Mouse (Mus musculus) kidney, embryonic 15.5 days (tissue): Measurements from ENCODE around the gene Gm20661. TPM values are rescaled to one million over a fixed set of nuclear protein-coding genes. Genes with fewer than 3 reads are reported as not detected.
A peak's percentile ranks its signal among the peaks of the same experiment; 100 is the strongest.

ENCODE experiments used
- ATAC-seq: fragments of 200-750 bp; cut with Nextera tagmentation; replicated peaks from 2 replicates; pipeline ENCODE4 v1.8.0; 2017; ENCODE audit warnings: moderate TSS enrichment; ENCODE audit not compliant: low FRiP score
- H3K27ac ChIP-seq: fragments of 300-500 bp; sonication (generic); 2 replicates; pipeline ENCODE4 v1.5.1; 2015; ENCODE audit warnings: mild to moderate bottlenecking, inconsistent platforms
- H3K27me3 ChIP-seq: fragments of 300-500 bp; sonication (generic); 2 replicates; pipeline ENCODE4 v1.6.1; 2015; ENCODE audit warnings: inconsistent platforms
- H3K36me3 ChIP-seq: fragments of 300-500 bp; sonication (generic); 2 replicates; pipeline ENCODE4 v1.6.1; 2015; ENCODE audit warnings: inconsistent platforms
- H3K4me1 ChIP-seq: fragments of 300-500 bp; sonication (generic); 2 replicates; pipeline ENCODE4 v1.6.1; 2015; ENCODE audit warnings: inconsistent platforms
- H3K4me2 ChIP-seq: fragments of 300-500 bp; sonication (generic); 2 replicates; pipeline ENCODE4 v1.6.1; 2015; ENCODE audit warnings: moderate library complexity, mild to moderate bottlenecking, inconsistent platforms
- H3K4me3 ChIP-seq: fragments of 300-500 bp; sonication (generic); replicated peaks from 2 replicates; pipeline ENCODE4 v1.5.1; 2015; ENCODE audit warnings: mild to moderate bottlenecking, inconsistent platforms
- H3K9ac ChIP-seq: fragments of 300-500 bp; sonication (generic); 2 replicates; pipeline ENCODE4 v1.6.1; 2015; ENCODE audit warnings: mild to moderate bottlenecking, inconsistent platforms
- H3K9me3 ChIP-seq: fragments of 300-500 bp; sonication (generic); replicated peaks from 2 replicates; pipeline ENCODE4 v1.6.1; 2016; ENCODE audit warnings: inconsistent platforms
- WGBS: fragments of 180-500 bp; shearing (Covaris S2); methylation state at CpG from one replicate; pipeline ENCODE4 v1.1.7; 2015; ENCODE audit warnings: mixed read lengths; 5-methylcytosine and 5-hydroxymethylcytosine counted together
- polyA plus RNA-seq: library from polyadenylated mRNA; unstranded; fragments of >200 nt; fragmentation: Nextera tagmentation; extraction: Ambion mirVana; gene quantifications from 2 replicates; pipeline ENCODE4 v1.2.1, GENCODE M21; 2015

The Gm20661 gene
- polyA plus RNA-seq, 1 experiment from 2014 or later = 6.2 TPM

DNA sequence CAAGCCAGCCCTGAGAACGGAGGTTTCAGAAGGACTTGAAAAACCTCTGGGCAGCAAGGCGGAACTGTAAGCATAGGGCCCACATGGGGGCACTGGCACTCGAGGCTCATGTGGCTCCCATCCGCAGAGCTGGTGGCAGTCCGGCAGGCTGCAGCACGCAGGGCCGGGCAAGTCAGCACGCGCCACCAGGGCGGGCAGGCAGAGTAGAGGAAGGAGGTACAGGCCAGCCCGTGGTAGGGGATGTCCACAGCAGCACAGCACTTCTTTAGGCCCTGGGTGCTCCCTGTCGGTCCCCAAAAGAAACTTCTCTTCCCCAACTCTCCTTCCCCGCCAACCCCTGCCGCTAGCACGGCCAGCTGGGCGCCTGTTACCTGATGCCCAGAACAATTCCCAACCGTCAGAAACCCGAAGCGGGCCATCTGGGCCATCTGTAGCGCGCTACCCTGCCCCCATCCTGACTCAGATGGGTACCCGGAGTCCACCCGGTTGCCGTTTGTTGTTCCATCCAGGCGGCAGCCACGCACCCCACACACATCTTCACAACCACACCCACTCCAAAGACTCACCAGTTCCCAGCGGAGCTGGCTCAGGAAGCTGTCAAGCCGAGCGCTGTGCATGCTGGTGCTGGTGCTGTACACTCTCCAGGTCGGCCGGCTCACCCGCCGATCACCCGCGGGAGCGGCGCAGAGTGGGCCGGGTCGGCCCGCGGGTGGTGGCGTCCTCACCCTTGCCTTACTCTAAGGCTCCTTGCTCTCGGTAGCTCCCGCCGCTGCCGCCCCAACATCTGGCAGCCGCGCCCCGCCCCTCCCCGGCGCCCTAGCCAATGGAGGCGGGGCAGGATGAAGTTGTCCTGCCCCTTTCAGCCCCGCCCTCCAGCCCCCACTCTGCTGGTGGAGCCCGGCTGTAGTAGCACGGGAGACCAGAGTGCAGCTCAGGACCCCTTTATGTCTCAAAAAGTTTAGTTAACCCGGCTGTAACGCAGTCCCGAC lies 2.6 kb downstream of the Gm20661 start, which contains the start of gene Inka1:
Gene Inka1, minus strand, starts transcription at position 749 of the 989 bp plus-strand sequence.
- under 1% methylated on average over 58 of the region's 58 CpGs for WGBS
- Histone ChIP-seq H3K9me3 (no peaks in the 10 kb centered on the region), H3K4me1 (peaks cover 61% of the 10 kb centered on the region), H3K27me3 (no peaks in the 10 kb centered on the region), H3K27ac (peak within 1 kb of the TSS; percentile 100), H3K36me3 (no peaks in the 10 kb centered on the region), H3K9ac (peak within 1 kb of the TSS; percentile 61), H3K4me2 (peak within 1 kb of the TSS; percentile 82), H3K4me3 (peak within 1 kb of the TSS; percentile 77)
- ATAC-seq = peak; percentile 57

DNA sequence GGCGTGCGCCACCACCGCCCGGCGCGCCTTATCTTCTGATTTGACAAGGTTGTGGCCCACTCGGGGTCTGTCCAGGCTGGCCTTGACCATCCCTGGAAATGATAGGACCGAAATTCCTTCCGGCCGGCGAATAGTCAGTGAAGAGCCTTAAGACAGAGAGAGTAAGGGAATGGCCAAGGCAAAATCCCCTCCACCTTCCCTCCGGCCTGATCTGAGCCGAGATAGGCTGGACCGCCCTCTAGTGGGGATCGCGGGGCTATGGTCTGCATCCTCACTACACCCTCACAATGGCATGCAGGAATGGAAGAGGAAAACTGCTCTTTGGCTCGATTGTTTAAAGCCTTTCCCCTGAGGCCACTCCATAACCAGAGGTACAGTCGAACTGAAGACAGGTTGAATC lies 3.5 kb downstream of the Gm20661 start:
- H3K27me3 ChIP-seq = no peaks in the 10 kb centered on the region
- H3K9ac ChIP-seq = no peak overlapping the region
- peak overlapping the region; percentile 77 for H3K4me3 ChIP-seq
- no peaks in the 10 kb centered on the region for H3K36me3 ChIP-seq
- 0 out of 2 replicates have a peak, but pooled peaks have one; percentile 15 for ATAC-seq
- H3K27ac ChIP-seq = peak overlapping the region; percentile 100
- H3K4me1 ChIP-seq = peaks cover 52% of the 10 kb centered on the region
- peak overlapping the region; percentile 82 for H3K4me2 ChIP-seq
- 5% methylated on average over 18 of the region's 18 CpGs for WGBS
- H3K9me3 ChIP-seq = no peaks in the 10 kb centered on the region

DNA sequence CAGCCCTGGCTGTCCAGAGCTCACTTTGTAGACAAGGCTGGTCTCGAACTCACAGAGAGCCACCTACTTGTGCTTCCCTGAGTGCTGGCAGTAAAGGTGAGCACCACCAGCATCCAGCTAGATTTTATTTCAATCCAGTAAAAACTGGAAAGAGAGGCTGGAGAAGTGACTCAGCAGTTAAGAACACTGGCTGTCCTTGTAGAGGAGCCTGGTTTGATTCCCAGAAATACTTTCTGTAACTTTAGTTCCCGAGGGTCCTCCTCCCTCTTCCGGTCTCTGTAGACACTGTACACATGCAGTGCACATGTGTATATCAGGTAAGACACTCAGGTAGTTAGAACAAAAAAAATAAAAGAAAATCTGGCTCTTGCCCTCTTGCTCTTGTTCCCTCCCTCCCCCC lies 5.1 kb downstream of the Gm20661 start:
- no peak for ATAC-seq
- Histone ChIP-seq H3K9ac (no peak overlapping the region), H3K4me3 (no peak overlapping the region), H3K4me1 (peaks cover 36% of the 10 kb centered on the region), H3K9me3 (no peaks in the 10 kb centered on the region), H3K4me2 (no peak overlapping the region), H3K27me3 (no peaks in the 10 kb centered on the region), H3K27ac (no peak overlapping the region), H3K36me3 (no peaks in the 10 kb centered on the region)
- WGBS = 61% methylated on average over 3 of the region's 3 CpGs

DNA sequence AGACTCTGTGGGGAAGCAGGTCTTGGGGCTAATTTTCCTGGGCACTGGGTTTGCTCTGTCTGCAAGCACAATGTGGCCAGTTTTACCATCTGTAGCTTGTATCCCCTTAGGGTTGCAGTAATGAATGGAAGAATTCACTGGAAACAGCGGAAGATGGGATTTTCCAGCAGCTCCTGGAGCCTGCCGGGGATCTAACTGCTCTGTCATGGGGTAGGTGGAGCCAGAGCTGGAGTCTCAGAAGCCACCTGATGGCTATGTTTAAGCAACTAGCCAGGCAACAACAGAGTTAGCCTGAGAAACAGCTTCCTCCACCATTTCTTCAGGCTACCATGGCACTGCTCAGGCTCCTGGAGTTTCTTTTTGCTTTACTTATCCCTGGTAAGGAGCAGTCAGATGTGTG lies 9.3 kb downstream of the Gm20661 start, which contains the start of gene Cdhr4:
Gene Cdhr4, plus strand, starts transcription at position 301 of the 400 bp plus-strand sequence.
- Histone ChIP-seq H3K9ac (no peak within 1 kb of the TSS), H3K36me3 (no peaks in the 10 kb centered on the region), H3K4me3 (no peak within 1 kb of the TSS), H3K27me3 (no peaks in the 10 kb centered on the region), H3K4me1 (no peaks in the 10 kb centered on the region; the same call in 1 of the 2 replicates), H3K27ac (no peak within 1 kb of the TSS), H3K9me3 (no peaks in the 10 kb centered on the region), H3K4me2 (no peak within 1 kb of the TSS)
- ATAC-seq = no peak
- 81% methylated on average over 2 of the region's 2 CpGs for WGBS

DNA sequence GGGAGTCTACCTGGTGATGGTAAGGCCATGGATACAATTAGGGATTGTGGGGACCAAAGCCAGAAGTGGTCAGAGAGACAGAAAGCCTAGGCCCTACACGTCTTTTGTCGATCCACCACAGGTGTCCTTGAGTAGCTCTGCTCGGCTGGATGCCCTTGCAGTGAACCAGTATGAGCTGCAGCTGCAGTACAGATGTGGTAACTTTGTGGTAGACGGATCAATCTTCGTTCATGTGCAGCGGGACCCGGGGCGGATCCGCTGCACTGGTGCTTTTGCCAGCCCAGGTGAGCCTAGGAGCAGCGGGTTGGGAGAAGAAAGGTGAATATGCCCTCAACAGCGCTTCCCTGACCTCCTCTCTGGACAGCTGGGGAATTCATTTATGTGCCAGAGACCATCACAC lies 10.2 kb downstream of the Gm20661 start:
- H3K4me3 ChIP-seq = no peak overlapping the region
- 93% methylated on average over 11 of the region's 11 CpGs for WGBS
- no peak overlapping the region for H3K9ac ChIP-seq
- no peaks in the 10 kb centered on the region for H3K9me3 ChIP-seq
- no peaks in the 10 kb centered on the region; the same call in 1 of the 2 replicates for H3K4me1 ChIP-seq
- no peak overlapping the region for H3K4me2 ChIP-seq
- H3K27me3 ChIP-seq = no peaks in the 10 kb centered on the region
- ATAC-seq = no peak
- no peaks in the 10 kb centered on the region for H3K36me3 ChIP-seq
- H3K27ac ChIP-seq = no peak overlapping the region

DNA sequence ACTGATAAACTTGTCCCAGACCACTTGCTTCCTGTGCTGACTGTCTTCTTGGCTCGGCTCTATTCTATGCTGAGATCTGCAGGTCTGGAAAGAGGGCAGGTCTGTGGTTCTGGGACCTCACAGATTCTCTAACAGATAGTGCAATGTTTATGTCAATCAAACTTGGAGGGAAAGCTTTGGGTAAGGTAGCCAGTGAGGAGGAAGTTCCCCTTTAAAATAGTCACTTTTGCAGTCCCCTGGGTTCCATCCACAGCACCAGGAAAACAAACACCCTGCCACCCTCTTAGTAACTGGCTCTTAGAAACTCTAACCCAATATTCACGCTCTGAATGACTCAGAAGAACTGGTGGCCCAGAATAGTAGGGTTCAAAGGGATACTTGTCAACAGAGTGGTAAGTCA lies 11.6 kb downstream of the Gm20661 start:
- no peak overlapping the region for H3K4me2 ChIP-seq
- ATAC-seq = no peak
- H3K9ac ChIP-seq = no peak overlapping the region
- H3K9me3 ChIP-seq = no peaks in the 10 kb centered on the region
- H3K36me3 ChIP-seq = no peaks in the 10 kb centered on the region
- H3K4me3 ChIP-seq = no peak overlapping the region
- no peak overlapping the region for H3K27ac ChIP-seq
- 41% methylated on average over 2 of the region's 2 CpGs for WGBS
- H3K27me3 ChIP-seq = no peaks in the 10 kb centered on the region
- H3K4me1 ChIP-seq = no peaks in the 10 kb centered on the region

DNA sequence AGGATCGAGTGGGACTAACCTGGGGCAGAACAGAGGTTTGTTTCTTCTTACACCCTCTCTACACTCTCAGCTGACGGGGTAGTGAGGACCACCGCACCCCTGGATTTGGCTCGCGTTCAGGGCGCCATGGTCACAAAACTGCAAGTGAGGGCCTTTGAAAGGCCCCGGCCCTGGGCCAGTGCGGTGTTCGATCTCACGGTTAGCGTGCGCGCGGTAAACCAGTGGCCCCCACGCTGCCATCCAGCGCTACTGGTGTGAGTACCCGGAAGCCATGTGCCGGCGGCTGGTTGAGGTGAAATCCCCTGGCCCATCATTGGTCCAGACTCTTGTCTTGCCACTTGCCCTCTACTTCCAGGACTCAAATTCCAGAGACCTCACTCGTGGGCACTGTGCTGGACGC lies 12.7 kb downstream of the Gm20661 start:
- Histone ChIP-seq H3K4me2 (no peak overlapping the region), H3K9me3 (no peaks in the 10 kb centered on the region)
- 95% methylated on average over 21 of the region's 21 CpGs for WGBS

DNA sequence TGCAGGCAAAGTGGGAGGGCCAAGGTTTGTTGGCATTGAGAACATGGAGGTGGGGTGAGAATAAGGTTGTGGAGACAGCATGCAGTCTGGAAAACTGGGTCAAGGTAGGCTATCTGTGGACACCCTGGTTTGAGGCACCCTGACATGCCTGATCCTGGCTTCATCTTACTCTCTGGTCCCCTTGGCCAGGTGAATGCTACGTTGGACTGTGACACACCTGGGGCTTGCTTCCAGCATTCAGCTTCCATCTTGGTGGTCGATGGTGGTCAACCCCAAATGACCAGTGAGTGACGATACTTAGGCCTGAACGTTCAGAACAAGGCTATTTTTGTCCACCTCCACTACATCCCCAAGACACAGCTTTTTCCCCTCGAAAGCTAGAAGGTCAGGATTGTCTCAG lies 13.2 kb downstream of the Gm20661 start, which contains the start of gene Gm20662:
Gene Gm20662, plus strand, starts transcription at position 301 of the 400 bp plus-strand sequence.
- H3K27me3 ChIP-seq = no peaks in the 10 kb centered on the region
- no peak within 1 kb of the TSS for H3K27ac ChIP-seq
- no peak within 1 kb of the TSS for H3K9ac ChIP-seq
- H3K4me3 ChIP-seq = no peak within 1 kb of the TSS
- H3K36me3 ChIP-seq = no peaks in the 10 kb centered on the region
- no peaks in the 10 kb centered on the region for H3K4me1 ChIP-seq
- ATAC-seq = no peak
- H3K4me2 ChIP-seq = no peak within 1 kb of the TSS
- 94% methylated on average over 5 of the region's 5 CpGs for WGBS
- no peaks in the 10 kb centered on the region for H3K9me3 ChIP-seq

More for the DNA sequence above, 12.7 kb downstream of the Gm20661 start:
- no peak overlapping the region for H3K4me3 ChIP-seq
- no peak overlapping the region for H3K9ac ChIP-seq
- no peaks in the 10 kb centered on the region for H3K27me3 ChIP-seq
- H3K36me3 ChIP-seq = no peaks in the 10 kb centered on the region
- H3K27ac ChIP-seq = no peak overlapping the region
- H3K4me1 ChIP-seq = no peaks in the 10 kb centered on the region
- ATAC-seq = no peak

DNA sequence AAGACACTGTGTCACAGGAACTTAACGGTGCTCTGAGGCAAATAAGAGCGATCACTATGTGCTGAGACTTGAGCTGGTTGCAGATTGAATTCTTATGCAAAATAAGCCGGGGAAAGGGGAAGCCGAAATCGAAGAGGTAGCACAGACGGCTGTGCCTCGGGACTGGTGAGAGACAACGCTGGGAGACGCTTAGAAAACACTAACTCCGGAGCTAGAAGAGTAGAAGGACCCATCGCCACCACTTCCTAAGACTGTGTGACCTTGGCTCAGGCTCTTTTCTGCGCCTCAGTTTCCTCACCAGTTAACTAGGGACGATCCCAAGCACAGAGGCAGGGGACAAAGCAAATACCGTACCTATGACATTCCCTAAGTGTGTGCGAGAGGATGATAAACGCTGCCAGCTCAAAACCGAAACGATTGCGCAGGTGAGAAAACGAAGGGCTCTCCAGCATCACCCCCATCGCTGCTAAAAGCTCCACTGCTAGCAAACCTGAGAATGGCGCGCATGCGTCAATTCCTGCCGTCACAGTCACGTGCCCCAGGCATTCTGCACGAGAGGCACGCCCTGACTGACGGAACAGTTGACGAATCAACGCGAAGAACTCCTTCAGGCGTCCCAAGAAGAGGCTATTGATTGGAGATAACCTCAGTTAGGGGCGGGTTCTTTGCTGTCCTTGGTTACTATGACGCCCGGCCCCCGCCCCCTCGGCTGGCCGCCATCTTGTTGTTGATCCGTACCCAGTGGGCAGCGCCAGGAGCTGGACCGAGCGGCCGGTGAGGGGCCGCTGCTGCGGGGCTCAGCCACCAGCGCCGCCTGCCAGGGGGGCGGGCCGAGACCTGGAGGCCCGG lies 19.3 kb downstream of the Gm20661 start, which contains the start of gene Ip6k1:
Gene Ip6k1, plus strand, starts transcription at position 580 of the 849 bp plus-strand sequence.
- H3K36me3 ChIP-seq = peaks cover 4% of the 10 kb centered on the region; the same call in 1 of the 2 replicates
- peak within 1 kb of the TSS; percentile 99 for H3K4me3 ChIP-seq
- H3K4me2 ChIP-seq = peak within 1 kb of the TSS; percentile 92
- peak within 1 kb of the TSS; percentile 97 for H3K9ac ChIP-seq
- no peaks in the 10 kb centered on the region for H3K27me3 ChIP-seq
- H3K4me1 ChIP-seq = peaks cover 24% of the 10 kb centered on the region
- WGBS = under 1% methylated on average over 51 of the region's 51 CpGs
- no peaks in the 10 kb centered on the region for H3K9me3 ChIP-seq
- peak; percentile 99 for ATAC-seq
- peak within 1 kb of the TSS; percentile 93 for H3K27ac ChIP-seq

DNA sequence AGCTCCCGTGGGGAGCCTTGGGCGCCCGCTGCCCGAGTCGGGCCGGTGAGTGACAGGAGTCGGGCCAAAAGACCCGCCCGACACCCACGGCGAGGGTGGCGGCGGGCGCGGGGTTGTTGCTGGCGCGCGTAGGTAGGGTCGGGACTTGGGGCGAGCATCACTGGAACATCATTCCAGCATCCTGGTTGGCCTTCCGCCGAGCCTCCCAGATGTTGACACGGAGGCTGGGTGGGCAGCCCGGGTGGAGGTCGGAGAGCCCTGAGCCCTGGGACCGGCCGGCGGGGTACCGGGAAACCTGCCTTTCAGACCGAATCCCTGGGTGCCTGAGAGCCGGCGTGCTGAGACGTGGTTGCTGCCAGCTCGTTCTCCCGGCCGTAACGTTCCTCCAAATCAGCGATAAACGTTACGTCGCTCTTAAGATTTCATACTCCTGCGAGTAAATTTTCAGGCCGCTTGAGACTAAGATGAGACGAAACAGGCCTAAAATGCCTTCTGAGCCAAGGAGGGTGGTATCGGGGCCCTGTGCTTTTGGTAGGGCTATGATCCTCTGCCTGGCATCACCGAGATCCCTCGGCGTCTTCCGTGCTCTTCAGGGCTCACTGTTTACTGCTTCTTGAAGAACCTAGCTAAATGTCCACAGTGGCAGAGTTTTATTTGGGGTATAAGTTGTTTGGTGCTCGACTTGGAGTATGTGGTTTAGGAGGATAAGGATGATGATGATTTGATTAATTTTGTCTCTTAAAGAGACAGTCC lies 20.1 kb downstream of the Gm20661 start:
- peak overlapping the region; percentile 97 for H3K9ac ChIP-seq
- H3K4me3 ChIP-seq = peak overlapping the region; percentile 99
- H3K27ac ChIP-seq = peak overlapping the region; percentile 93
- ATAC-seq = peak; percentile 69
- peaks cover 26% of the 10 kb centered on the region for H3K4me1 ChIP-seq
- H3K27me3 ChIP-seq = no peaks in the 10 kb centered on the region
- H3K9me3 ChIP-seq = no peaks in the 10 kb centered on the region
- peaks cover 4% of the 10 kb centered on the region; the same call in 1 of the 2 replicates for H3K36me3 ChIP-seq
- peak overlapping the region; percentile 92 for H3K4me2 ChIP-seq
- WGBS = under 1% methylated on average over 50 of the region's 50 CpGs

DNA sequence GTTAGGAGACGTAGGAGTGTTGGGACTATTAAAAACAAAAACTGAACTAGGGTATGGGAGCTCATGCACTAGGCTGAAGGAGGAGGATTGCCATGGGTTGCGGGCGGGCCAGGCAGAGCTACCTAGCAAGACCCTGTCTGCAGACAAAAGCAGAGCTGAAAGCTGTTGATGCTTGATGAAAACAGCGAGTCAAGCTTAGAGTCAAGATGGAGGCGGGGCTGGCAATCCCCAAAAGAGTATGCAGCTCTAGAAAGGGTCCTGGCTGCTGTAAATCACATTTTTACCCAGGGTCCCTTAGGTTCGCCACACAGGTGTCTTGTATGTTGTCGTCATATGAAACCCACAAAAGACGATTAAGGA lies 20.7 kb downstream of the Gm20661 start:
- 4% methylated on average over 8 of the region's 8 CpGs for WGBS
- peaks cover 4% of the 10 kb centered on the region; the same call in 1 of the 2 replicates for H3K36me3 ChIP-seq

More for the DNA sequence above, 20.7 kb downstream of the Gm20661 start:
- peak overlapping the region; percentile 99 for H3K4me3 ChIP-seq
- H3K4me2 ChIP-seq = peak overlapping the region; percentile 92
- peaks cover 28% of the 10 kb centered on the region for H3K4me1 ChIP-seq
- peak overlapping the region; percentile 93 for H3K27ac ChIP-seq
- H3K27me3 ChIP-seq = no peaks in the 10 kb centered on the region
- no peak for ATAC-seq
- peak overlapping the region; percentile 97 for H3K9ac ChIP-seq
- no peaks in the 10 kb centered on the region for H3K9me3 ChIP-seq
